Mouse (Mus musculus) lung, postnatal 0 days (tissue): Measurements from ENCODE around the gene Msx3. TPM values are rescaled to one million over a fixed set of nuclear protein-coding genes. Genes with fewer than 3 reads are reported as not detected.
A peak's percentile ranks its signal among the peaks of the same experiment; 100 is the strongest.

Source experiments
- ATAC-seq: fragments of 200-750 bp; cut with Nextera tagmentation; 2 replicates; pipeline ENCODE4 v1.8.0; 2017; ENCODE audit warnings: moderate library complexity
- DNase-seq: peaks from one replicate; pipeline ENCODE4 v3.0.0-alpha.2; 2016; ENCODE audit warnings: low spot score
- H3K27ac ChIP-seq: fragments of 300-500 bp; sonication (generic); 2 replicates; pipeline ENCODE4 v1.5.1; 2014; ENCODE audit warnings: antibody characterized with exemption, mild to moderate bottlenecking, low read length, mixed read lengths
- H3K27me3 ChIP-seq: fragments of 300-500 bp; sonication (generic); replicated peaks from 2 replicates; pipeline ENCODE4 v1.6.1; 2014; ENCODE audit warnings: low read length, mixed read lengths; ENCODE audit not compliant: insufficient read depth
- H3K36me3 ChIP-seq: fragments of 300-500 bp; sonication (generic); 2 replicates; pipeline ENCODE4 v1.6.1; 2014; ENCODE audit warnings: low read length, mixed read lengths; ENCODE audit not compliant: insufficient read depth
- H3K4me1 ChIP-seq: fragments of 300-500 bp; sonication (generic); 2 replicates; pipeline ENCODE4 v1.6.1; 2014; ENCODE audit warnings: antibody characterized with exemption, low read depth, low read length, mixed read lengths; ENCODE audit not compliant: insufficient read depth
- H3K4me2 ChIP-seq: fragments of 300-500 bp; sonication (generic); replicated peaks from 2 replicates; pipeline ENCODE4 v1.6.1; 2014; ENCODE audit warnings: low read depth, mild to moderate bottlenecking, low read length, moderate library complexity, mixed read lengths
- H3K4me3 ChIP-seq: fragments of 300-500 bp; sonication (generic); 2 replicates; pipeline ENCODE4 v1.5.1; 2014; ENCODE audit warnings: low read depth, low read length
- H3K9ac ChIP-seq: fragments of 300-500 bp; sonication (generic); replicated peaks from 2 replicates; pipeline ENCODE4 v1.6.1; 2014; ENCODE audit warnings: low read depth, mild to moderate bottlenecking
- H3K9me3 ChIP-seq: fragments of 300-500 bp; sonication (generic); 2 replicates; pipeline ENCODE4 v1.6.1; 2016; ENCODE audit warnings: low read length, mixed read lengths
- CTCF ChIP-seq: IDR thresholded peaks from 2 replicates; pipeline ENCODE4 v1.5.1; 2016; ENCODE audit warnings: antibody characterized with exemption, mild to moderate bottlenecking
- EP300 ChIP-seq: IDR thresholded peaks from 2 replicates; pipeline ENCODE4 v1.6.1; 2016; ENCODE audit warnings: antibody characterized with exemption, mild to moderate bottlenecking, control low read depth
- WGBS: fragments of 180-500 bp; shearing (Covaris S2); extraction: QIAGEN DNeasy Blood & Tissue Kit; methylation state at CpG from one replicate; pipeline ENCODE4 v1.1.7; 2014; 5-methylcytosine and 5-hydroxymethylcytosine counted together
- polyA plus RNA-seq: library from polyadenylated mRNA; unstranded; fragments of >200 nt; fragmentation: Nextera tagmentation; extraction: Ambion mirVana; gene quantifications from 2 replicates; pipeline ENCODE4 v1.2.1, GENCODE M21; 2015

Gene Msx3
- polyA plus RNA-seq, result not detected in 2 replicates

- ATAC-seq, result peak; percentile 25
- Histone ChIP-seq H3K27me3 (peaks cover 56% of the 10 kb centered on the region), H3K36me3 (no peaks in the 10 kb centered on the region), H3K9me3 (no peaks in the 10 kb centered on the region), H3K27ac (no peak within 1 kb of the TSS), H3K4me3 (peak within 1 kb of the TSS; percentile 44), H3K9ac (no peak within 1 kb of the TSS), H3K4me1 (0 out of 2 replicates have a peak, but pooled peaks cover 2% of the 10 kb centered on the region), H3K4me2 (peak within 1 kb of the TSS; percentile 72)
- TF ChIP-seq CTCF (no peak), EP300 (no peak)
- DNase-seq, result no peak
- WGBS, result 2% methylated on average over 52 of the region's 56 CpGs
Observed at GRCm38 (mm10) chr7:140048361-140049114, at the start of gene Msx3. Gene Msx3, minus strand, starts transcription at chr7:140049089.

GRCm38 (mm10) chr7:140098466-140098865, 49.6 kb upstream of the Msx3 start:
- Histone ChIP-seq H3K9me3 (no peaks in the 10 kb centered on the region), H3K4me3 (no peak overlapping the region), H3K4me2 (no peak overlapping the region), H3K27me3 (no peaks in the 10 kb centered on the region), H3K4me1 (no peaks in the 10 kb centered on the region), H3K9ac (no peak overlapping the region), H3K36me3 (no peaks in the 10 kb centered on the region), H3K27ac (no peak overlapping the region)
- 84% methylated on average over 1 of the region's 1 CpGs for WGBS
- DNase-seq (no peak), ATAC-seq (no peak)
- TF ChIP-seq CTCF, result no peak
- no peak for TF ChIP-seq EP300

- no peak for DNase-seq
- Histone ChIP-seq H3K4me3 (no peak overlapping the region), H3K36me3 (no peaks in the 10 kb centered on the region), H3K27ac (no peak overlapping the region), H3K9me3 (no peaks in the 10 kb centered on the region), H3K9ac (no peak overlapping the region), H3K4me2 (no peak overlapping the region), H3K4me1 (no peaks in the 10 kb centered on the region), H3K27me3 (no peaks in the 10 kb centered on the region)
- no peak for ATAC-seq
- TF ChIP-seq EP300 (no peak), CTCF (no peak)
Observed at GRCm38 (mm10) chr7:140096055-140096454, 47.2 kb upstream of the Msx3 start.

- DNase-seq, result no peak
- no peak overlapping the region for H3K4me3 ChIP-seq
- H3K9me3 ChIP-seq, result no peaks in the 10 kb centered on the region
- WGBS, result 22% methylated on average over 1 of the region's 1 CpGs
- no peak overlapping the region for H3K4me2 ChIP-seq
- H3K27me3 ChIP-seq, result no peaks in the 10 kb centered on the region
- no peak overlapping the region for H3K9ac ChIP-seq
- no peaks in the 10 kb centered on the region for H3K36me3 ChIP-seq
- no peak overlapping the region for H3K27ac ChIP-seq
- ATAC-seq, result no peak
- TF ChIP-seq EP300 (no peak), CTCF (no peak)
- H3K4me1 ChIP-seq, result no peaks in the 10 kb centered on the region
Observed at GRCm38 (mm10) chr7:140095556-140095955, 46.7 kb upstream of the Msx3 start.

DNA sequence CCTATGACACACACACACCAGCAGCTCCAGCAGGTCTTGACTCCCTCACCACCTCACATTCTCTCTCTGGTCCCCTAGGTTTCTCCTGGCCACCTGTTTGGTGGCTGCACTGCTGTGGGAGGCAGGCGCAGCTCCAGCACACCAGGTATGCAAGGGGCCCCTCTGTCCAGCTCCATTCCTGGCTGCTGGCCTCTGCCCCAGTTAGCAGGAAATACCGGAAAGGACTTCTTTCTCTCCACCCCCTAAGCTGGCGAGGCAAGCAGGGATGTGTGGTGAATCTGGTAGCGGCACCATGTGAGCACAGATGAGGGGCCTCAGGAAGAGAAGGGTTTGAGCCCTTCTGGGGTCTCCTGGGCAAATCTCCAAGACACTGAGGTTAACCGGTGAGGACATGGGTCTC, 46.1 kb upstream of the Msx3 start:
- DNase-seq (no peak), ATAC-seq (no peak)
- Histone ChIP-seq H3K9ac (no peak overlapping the region), H3K4me1 (no peaks in the 10 kb centered on the region), H3K27ac (no peak overlapping the region), H3K4me2 (no peak overlapping the region), H3K27me3 (no peaks in the 10 kb centered on the region), H3K4me3 (no peak overlapping the region), H3K36me3 (no peaks in the 10 kb centered on the region), H3K9me3 (no peaks in the 10 kb centered on the region)
- WGBS, result 36% methylated on average over 5 of the region's 5 CpGs
- TF ChIP-seq CTCF (no peak), EP300 (no peak)

DNA sequence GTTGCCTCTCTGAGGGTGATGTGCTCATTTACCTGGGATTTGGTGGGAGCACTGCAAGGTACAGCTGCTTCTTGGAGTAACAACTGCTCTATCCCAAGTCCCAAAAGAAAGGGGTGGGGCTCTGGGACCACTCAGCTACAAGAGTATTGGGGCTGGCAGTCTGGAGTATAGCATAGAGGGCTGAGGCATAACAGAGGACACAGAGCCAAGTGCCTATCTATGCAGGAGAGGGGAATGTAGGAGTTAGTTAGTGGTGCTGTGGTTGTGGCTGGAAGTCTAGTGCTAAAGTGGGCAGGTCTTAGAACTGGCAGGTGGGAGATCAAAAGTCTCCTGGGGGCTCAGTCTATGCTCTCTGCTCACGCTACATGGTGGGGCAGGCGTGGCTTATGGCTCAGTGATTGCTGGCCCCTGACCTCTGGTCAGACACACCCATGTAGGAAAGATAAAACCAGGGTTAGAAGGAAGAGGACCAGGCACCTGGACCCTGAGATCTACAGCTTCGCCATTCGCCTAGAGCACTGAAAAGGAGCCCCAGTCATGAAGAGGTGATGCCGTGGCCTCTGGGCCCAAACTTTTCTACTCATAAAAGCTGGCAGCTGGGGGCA, 44.1 kb upstream of the Msx3 start, which contains the start of gene Prap1:
Prap1 (plus strand) TSS at position 472 of the 605 bp plus-strand sequence.
- Histone ChIP-seq H3K36me3 (no peaks in the 10 kb centered on the region), H3K27me3 (no peaks in the 10 kb centered on the region), H3K9me3 (no peaks in the 10 kb centered on the region), H3K4me3 (no peak within 1 kb of the TSS), H3K9ac (no peak within 1 kb of the TSS), H3K4me1 (no peaks in the 10 kb centered on the region), H3K27ac (no peak within 1 kb of the TSS), H3K4me2 (no peak within 1 kb of the TSS)
- no peak for ATAC-seq
- DNase-seq, result no peak
- TF ChIP-seq CTCF, result no peak
- TF ChIP-seq EP300, result no peak
- 63% methylated on average over 5 of the region's 5 CpGs for WGBS
